Mouse (Mus musculus) WW6 (cell line): ENCODE measurements at regions not wholly inside any gene's neighbourhood (a gene's known extent, or its start where the extent isn't known, plus 50 kb on each side); places are given as distances from the start of the nearest gene placed in this dataset.

Experiments
- DNase-seq: peaks from one replicate; pipeline ENCODE4 v3.0.0-alpha.2; 2013; ENCODE audit warnings: low read depth, low spot score

DNA sequence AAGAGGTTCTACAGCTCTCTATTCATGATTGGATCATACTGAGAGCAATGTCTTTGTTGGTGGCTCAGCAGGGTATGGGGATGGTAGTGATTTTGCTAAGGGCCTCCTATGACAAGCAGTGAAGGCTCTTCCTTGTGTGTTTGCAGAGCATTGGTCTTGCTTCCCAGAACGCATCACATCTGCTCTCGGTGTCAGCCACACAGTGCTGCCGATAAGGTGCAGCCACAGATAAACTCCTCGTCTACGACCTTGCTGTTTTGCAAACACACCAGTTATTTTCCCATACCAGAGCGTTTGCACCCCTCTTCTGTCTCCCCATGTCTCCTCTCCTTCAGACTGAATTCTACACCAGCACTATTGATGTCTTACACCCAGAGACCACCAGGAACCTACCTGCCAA is 68.4 kb upstream of the Thpo start:
- no peak for DNase-seq

DNA sequence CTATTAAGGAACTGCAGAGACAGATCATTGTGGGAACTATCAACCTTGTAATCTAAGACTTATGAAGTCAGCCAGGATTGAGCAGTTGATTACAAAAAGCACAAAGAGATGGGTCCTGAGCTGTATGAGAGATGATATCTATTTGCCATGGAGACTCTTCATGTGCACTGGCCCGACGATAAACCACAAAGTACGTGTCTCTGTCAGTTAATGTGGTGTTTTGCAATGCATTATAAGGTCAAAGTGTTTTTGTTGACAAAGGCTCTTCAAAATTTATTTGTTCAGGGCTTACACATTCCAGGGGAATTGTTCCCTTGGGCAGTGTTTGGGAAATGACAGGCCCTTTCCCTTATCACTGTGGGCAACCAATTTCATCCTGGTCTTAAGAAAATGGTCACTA is 65.7 kb upstream of the Thpo start:
- no peak for DNase-seq

DNA sequence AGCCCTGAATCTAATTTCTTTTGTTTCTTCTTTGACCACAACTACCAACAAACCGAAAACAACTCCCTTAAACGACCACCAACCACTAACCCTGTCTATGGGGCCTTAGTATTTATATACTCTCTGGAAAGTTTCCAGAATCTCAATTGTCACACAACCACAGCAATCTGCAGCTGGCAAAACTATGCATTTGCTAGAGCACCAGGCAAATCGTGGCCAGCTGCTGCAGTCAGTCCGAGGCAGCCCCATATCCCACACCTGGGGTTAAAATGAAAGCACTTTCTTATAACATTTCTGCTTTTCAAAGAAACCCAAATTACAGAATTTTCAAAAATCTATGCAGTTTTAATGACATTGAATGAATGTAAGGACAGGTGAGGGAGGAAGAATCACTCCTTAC is 63.8 kb upstream of the Thpo start:
- DNase-seq: no peak

DNA sequence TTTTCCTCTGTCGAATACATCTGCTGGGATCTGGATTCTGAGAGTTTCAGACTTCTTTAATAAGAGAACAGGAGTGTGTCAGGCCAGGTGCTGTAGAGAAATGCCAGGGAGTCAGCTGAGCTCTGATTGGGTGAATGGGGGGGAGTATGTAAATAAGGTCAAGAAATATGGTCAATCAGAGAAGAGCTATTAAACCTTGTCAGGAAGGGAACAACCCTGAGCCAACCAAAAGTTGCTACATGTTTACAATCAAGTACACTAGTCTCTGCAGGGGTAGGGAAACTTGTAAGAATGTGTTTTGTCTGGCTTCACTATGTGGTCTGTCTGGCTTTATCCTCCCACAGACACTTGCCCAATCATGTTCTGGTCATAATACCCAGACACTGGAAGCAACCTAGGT is 60.4 kb upstream of the Thpo start:
- DNase-seq: no peak
